Mouse (Mus musculus): ENCODE measurements at regions not wholly inside any gene's neighbourhood (a gene's known extent, or its start where the extent isn't known, plus 50 kb on each side); places are given as distances from the start of the nearest gene placed in this dataset.

GRCm38 (mm10) chr13:47953776-47954175 is 307.3 kb upstream of the Id4 start:
- DNase-seq (ENCODE audit: low read depth, low spot score): no peak

DNA sequence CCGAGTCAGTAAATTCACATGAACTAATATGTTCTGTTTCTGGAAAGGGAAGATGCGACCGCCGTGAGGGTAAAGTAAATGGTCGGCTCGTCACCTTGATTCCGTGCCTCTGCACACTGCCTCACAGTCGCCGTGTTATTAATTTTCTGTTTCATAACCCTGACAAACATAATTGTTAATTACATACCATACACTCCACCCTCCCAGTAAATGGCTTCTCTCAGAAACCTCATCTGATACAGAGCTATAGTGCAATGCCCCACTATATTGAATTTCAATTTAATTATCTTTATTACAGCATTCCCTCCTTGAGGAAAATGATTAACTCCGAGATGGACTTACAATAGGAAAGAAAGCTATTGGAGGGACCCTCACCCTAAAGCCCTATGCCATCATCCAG is 305.5 kb upstream of the Id4 start:
- no peak for DNase-seq (ENCODE audit: low read depth, low spot score)

GRCm38 (mm10) chr13:47957662-47958061 is 303.4 kb upstream of the Id4 start:
- DNase-seq (ENCODE audit: low read depth, low spot score): no peak

DNA sequence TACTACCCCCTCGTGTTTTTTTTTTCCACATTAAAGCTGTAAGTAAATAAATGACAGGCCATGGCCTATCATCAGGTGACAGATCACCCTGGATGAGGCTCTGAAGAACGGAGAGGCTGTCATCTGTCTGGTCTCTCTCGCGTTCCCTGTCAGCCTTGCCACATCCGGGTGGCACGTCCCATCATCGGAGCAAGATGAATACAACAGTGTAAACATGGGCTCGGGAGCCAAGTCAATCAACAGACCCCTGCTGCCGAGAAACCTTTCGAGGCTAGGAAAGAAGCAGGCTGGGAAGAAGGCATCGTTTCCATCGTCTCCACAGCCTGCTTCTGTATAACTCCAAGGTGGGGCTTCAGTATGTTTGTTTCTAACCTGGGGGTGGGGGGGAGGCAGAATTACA is 286.8 kb upstream of the Id4 start:
- DNase-seq (ENCODE audit: low read depth, low spot score): no peak

GRCm38 (mm10) chr13:47974756-47975515 is 286.1 kb upstream of the Id4 start:
- DNase-seq (ENCODE audit: low read depth, low spot score): no peak

GRCm38 (mm10) chr13:47998495-47998894 is 262.5 kb upstream of the Id4 start:
- no peak for DNase-seq (ENCODE audit: low read depth, low spot score)

DNA sequence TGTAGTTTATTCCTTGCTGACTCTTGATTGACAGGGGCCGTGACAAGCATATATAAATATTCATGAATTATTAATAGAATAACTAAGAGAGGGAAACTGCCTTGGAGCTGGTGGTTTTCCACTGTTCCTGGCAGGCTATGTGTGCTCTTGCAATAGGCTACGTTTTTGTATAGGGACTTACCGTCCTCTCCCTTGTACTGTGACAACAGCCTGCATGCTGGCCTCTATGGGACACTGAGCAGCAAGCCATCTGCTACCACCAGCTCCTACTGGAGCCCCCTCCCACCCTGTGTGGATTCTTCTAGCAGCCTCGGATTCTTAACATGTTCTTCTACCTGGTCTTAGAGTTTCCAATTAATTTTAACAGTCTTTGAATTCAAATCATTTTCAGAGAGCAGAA is 261.6 kb upstream of the Id4 start:
- DNase-seq (ENCODE audit: low read depth, low spot score): no peak

DNA sequence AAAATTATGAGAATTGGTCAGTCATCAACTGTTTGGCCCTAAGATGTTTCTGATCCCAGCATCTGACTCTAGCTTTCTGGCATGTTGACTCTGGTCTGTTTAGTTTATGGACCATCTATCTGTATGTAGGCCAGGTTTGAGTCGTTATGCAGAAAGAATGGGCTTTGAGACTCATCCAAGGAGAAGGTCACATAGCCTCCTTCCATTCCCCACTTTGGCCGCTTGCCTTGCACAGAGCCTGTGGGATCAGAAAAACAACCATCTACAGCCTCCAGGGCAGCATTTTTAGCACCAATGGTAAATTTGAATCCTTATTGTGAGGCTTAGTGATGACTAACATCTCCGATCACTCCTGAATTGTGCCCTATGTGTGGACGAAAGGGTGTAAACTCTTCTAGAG is 257.9 kb upstream of the Id4 start:
- no peak for DNase-seq (ENCODE audit: low read depth, low spot score)

GRCm38 (mm10) chr13:48013336-48013750 is 247.7 kb upstream of the Id4 start:
- DNase-seq (ENCODE audit: low read depth, low spot score): no peak

DNA sequence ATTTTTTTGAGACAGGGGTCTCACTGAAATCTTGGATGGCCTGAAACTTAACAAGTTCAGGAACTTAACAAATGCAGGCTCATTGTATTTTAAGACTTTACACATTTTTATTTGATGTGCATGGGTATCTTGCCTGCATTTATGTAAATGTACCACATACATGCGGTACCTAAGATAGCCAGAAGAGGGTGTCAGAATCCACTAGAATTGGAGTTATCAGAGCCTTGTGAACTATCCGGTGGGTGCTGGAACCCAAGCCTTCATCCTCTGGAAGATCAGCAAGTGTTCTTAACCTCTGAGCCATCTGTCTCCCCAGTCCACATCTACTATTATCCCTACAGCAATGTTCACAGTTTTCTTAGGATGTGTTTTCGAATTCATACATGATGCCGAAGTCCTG is 245.7 kb upstream of the Id4 start:
- DNase-seq (ENCODE audit: low read depth, low spot score): peak; percentile 28

DNA sequence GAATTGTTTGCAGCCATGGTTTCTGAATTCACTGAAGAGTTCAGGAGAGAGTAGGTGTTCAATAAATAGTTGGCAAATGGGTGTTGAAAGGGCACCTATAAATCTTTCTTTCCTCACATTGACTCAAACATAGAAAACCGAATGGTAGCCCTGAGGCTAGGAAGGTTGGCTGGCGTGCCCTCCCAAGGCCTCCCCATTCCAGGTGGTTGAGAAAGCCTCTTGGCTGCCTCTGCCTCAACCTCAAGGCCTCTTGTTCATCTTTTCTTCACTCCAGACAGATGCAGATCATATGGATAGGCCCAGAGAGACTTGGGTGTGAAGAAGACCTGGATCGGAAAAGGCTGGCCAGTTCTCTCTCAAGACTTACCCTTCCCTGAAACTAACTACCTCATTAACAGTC is 245.0 kb upstream of the Id4 start:
- DNase-seq (ENCODE audit: low read depth, low spot score): peak; percentile 44

GRCm38 (mm10) chr13:48016606-48017005 is 244.4 kb upstream of the Id4 start:
- peak; percentile 17 for DNase-seq (ENCODE audit: low read depth, low spot score)

DNA sequence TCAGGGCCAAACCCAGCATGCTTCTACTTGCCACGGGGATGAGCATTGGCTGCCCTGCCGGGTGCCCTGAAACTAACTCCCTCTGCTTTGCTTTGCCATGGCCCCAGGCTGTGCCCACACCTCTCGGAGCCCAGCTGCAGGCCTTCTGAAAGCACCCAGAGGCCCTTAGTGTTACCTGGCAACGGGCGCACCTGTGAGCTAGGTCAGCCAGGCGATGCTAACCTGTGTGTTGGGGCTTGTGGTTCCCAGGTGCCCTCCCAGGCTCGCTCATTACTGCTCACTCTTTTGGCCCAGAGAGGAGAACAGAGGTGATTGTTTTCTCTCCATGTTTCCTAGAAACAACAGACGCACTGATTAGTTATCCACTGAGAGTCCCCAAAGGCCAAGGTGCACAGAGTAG is 243.4 kb upstream of the Id4 start:
- no peak for DNase-seq (ENCODE audit: low read depth, low spot score)

GRCm38 (mm10) chr13:48018606-48019005 is 242.4 kb upstream of the Id4 start:
- DNase-seq (ENCODE audit: low read depth, low spot score): no peak

- no peak for DNase-seq (ENCODE audit: low read depth, low spot score)
These were observed 237.9 kb upstream of the Id4 start for GRCm38 (mm10) chr13:48022958-48023615.

GRCm38 (mm10) chr13:48027775-48028489 is 233.1 kb upstream of the Id4 start:
- DNase-seq (ENCODE audit: low read depth, low spot score): peak; percentile 44

GRCm38 (mm10) chr13:48031491-48031890 is 229.5 kb upstream of the Id4 start:
- no peak for DNase-seq (ENCODE audit: low read depth, low spot score)

GRCm38 (mm10) chr13:48042172-48042571 is 218.9 kb upstream of the Id4 start:
- DNase-seq (ENCODE audit: low read depth, low spot score): no peak

- no peak for DNase-seq (ENCODE audit: low read depth, low spot score)
These were observed 218.5 kb upstream of the Id4 start for GRCm38 (mm10) chr13:48042572-48042971.

DNA sequence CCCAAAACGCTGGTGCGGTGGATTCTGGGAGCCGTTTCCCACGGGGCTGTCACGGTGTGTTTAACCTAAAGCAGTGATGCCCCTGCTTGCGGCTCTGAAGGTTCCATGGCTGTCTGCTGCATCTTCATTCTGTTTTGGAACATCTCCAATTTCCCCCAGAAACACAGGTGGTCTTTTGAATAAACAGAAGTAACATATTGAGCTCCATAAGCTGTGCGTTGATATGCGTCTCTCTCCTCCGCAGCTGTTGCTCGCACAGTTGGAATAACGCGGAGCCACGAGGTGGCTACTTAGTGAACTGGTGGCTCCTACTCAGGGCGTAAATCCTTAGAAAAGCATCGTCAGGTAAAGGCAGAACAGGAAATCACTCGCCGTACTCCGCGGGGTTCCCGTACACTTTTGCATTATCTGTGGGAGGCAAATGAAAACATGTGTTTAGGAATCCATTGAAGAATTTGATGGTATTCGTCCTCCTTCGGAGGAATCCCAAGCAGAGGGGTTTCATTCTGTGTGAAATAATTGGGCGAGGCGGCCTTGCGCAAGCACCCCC is 214.8 kb upstream of the Id4 start:
- no peak for DNase-seq (ENCODE audit: low read depth, low spot score)

GRCm38 (mm10) chr13:48049796-48050195 is 211.2 kb upstream of the Id4 start:
- DNase-seq (ENCODE audit: low read depth, low spot score): no peak

DNA sequence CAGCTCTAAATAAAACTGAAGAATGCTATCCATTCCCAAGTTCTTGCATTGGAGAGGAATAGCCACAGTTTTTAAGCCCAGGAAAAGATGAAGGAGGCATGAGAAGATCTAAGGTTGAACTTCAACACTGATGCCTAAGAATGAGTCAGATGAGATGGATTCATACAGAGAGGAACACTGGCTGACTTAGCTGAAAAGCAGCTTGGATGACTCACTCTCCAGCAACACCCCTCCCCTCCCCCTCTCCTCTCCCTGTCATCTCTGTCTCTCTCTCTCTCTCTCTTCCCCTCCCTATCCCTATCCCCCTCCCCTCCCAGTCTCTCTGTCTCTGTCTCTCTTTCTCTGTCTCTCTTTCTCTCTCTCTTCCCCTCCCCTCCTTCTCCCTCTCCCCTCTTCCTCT is 186.4 kb upstream of the Id4 start:
- peak; percentile 85 for DNase-seq (ENCODE audit: low read depth, low spot score)

Data from 3T3-L1 (cell line).